Comparison of ENCODE assay signal across 8 mouse cellular contexts in the genomic region with DNA sequence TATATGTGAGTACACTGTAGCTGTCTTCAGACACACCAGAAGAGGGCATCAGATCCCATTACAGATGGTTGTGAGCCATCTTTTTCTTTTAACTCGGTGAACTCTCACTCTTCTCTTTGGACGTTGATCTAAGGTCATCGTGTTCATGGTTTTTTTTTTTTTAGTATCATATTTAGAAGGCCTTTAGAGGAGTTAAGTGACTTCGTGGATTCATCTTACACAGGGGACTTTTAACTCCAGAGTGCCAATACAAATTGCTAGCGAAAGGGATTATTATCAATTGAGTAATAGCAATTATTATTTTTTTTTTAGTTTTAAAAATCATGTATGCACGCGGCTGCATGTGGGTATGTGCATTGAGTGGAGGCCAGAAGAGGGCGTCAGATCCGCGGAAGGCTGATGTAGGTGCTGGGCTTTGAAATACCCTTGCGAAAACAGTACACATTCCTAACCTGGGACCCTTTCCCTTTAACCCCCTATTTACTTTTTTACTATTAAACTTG. TPM values are rescaled to one million over a fixed set of nuclear protein-coding genes. Genes with fewer than 3 reads are reported as not detected.
DNase-seq lines count a peak whose midpoint lies in the region; ATAC-seq lines count a peak whose summit lies in the region.

No protein-coding gene starts in this region.

- H3K9ac ChIP-seq in liver, embryonic 16.5 days (ENCODE audit: low read depth, low read length) = peak overlapping the region; percentile 74
- H3K9ac ChIP-seq in neural tube, embryonic 15.5 days (replicated peaks) = peak overlapping the region; percentile 68

- H3K9me3 ChIP-seq in erythroblast, embryonic 14.5 days (ENCODE audit: control insufficient read depth, low read length) = no peaks in the 10 kb centered on the region
- no peaks in the 10 kb centered on the region for H3K9me3 ChIP-seq in liver, embryonic 16.5 days (replicated peaks; ENCODE audit: control insufficient read depth, low read length)
- H3K9me3 ChIP-seq in neural tube, embryonic 15.5 days (replicated peaks) = no peaks in the 10 kb centered on the region

- DNase-seq in kidney, adult 18-20 months = peak; percentile 40
- DNase-seq in kidney, adult 9 months = no peak
- DNase-seq in MEL-GATA-1-ER (ENCODE audit: extremely low read depth, low read depth) = peak; percentile 43
- peak; percentile 26 for DNase-seq in hindlimb bud, embryonic 11.5 days (ENCODE audit: extremely low spot score, low read depth, low spot score)

- peaks cover under 1% of the 10 kb centered on the region for H3K36me3 ChIP-seq in erythroblast, embryonic 14.5 days (ENCODE audit: control insufficient read depth)
- H3K36me3 ChIP-seq in liver, embryonic 16.5 days (ENCODE audit: control insufficient read depth, insufficient read depth) = no peaks in the 10 kb centered on the region
- H3K36me3 ChIP-seq in neural tube, embryonic 15.5 days = no peaks in the 10 kb centered on the region; the same call in 1 of the 2 replicates

- peak overlapping the region; percentile 85 for H3K27ac ChIP-seq in liver, embryonic 16.5 days (ENCODE audit: low read length)
- peak overlapping the region; percentile 91 for H3K27ac ChIP-seq in neural tube, embryonic 15.5 days (replicated peaks)

- peak; percentile 65 for ATAC-seq in liver, embryonic 16.5 days (ENCODE audit: low read depth)
- peak; percentile 82 for ATAC-seq in neural tube, embryonic 15.5 days (ENCODE audit: low FRiP score)
- ATAC-seq in monocyte, adult 5-6 weeks (replicated peaks; ENCODE audit: insufficient number of reproducible peaks, low FRiP score, low TSS enrichment, poor library complexity, severe bottlenecking) = no peak

- H3K27me3 ChIP-seq in erythroblast, embryonic 14.5 days (ENCODE audit: control insufficient read depth) = no peaks in the 10 kb centered on the region
- no peaks in the 10 kb centered on the region for H3K27me3 ChIP-seq in liver, embryonic 16.5 days (ENCODE audit: control insufficient read depth, insufficient read depth, low read depth, low read length)
- no peaks in the 10 kb centered on the region for H3K27me3 ChIP-seq in neural tube, embryonic 15.5 days (replicated peaks)

- peak overlapping the region; percentile 93 for H3K4me2 ChIP-seq in liver, embryonic 16.5 days (ENCODE audit: low read depth, low read length)
- H3K4me2 ChIP-seq in neural tube, embryonic 15.5 days = peak overlapping the region; percentile 67

- H3K4me3 ChIP-seq in erythroblast, embryonic 14.5 days (replicated peaks) = peak overlapping the region; percentile 90
- H3K4me3 ChIP-seq in liver, embryonic 16.5 days (ENCODE audit: low read depth, low read length) = peak overlapping the region; percentile 76
- H3K4me3 ChIP-seq in neural tube, embryonic 15.5 days (replicated peaks) = peak overlapping the region; percentile 60

- H3K4me1 ChIP-seq in erythroblast, embryonic 14.5 days (ENCODE audit: control insufficient read depth) = peaks cover 18% of the 10 kb centered on the region
- H3K4me1 ChIP-seq in liver, embryonic 16.5 days (ENCODE audit: control insufficient read depth, low read depth, low read length) = peaks cover 3% of the 10 kb centered on the region; the same call in 1 of the 2 replicates
- H3K4me1 ChIP-seq in neural tube, embryonic 15.5 days = peaks cover 11% of the 10 kb centered on the region

- WGBS in liver, embryonic 16.5 days (ENCODE audit: insufficient replicate concordance) = 3% methylated on average over 11 of the region's 11 CpGs
- 2% methylated on average over 11 of the region's 11 CpGs for whole genome bisulfite sequencing in neural tube, embryonic 15.5 days

RNA-seq across cellular contexts. Expression of a gene that starts 0.5 kb away (rescaled TPM):
- 0.10 and 0.13 TPM in 2 replicates for polyA plus RNA-seq in erythroblast, embryonic 14.5 days (2012)
- 14.0 and 14.9 TPM in 2 replicates for polyA plus RNA-seq in liver, embryonic 16.5 days (2015; fragmentation: Nextera tagmentation; extraction: Ambion mirVana)
- 15.1 and 27.7 TPM in 2 replicates for polyA plus RNA-seq in neural tube, embryonic 15.5 days (2015; fragmentation: Nextera tagmentation; extraction: Ambion mirVana)
- 6.0 to 18.4 TPM (median 9.1 TPM) in 3 replicates for total RNA-seq in monocyte, adult 5-6 weeks (2017)

RNA-seq across cellular contexts. Expression of a gene that starts 22.6 kb away (rescaled TPM):
- polyA plus RNA-seq in erythroblast, embryonic 14.5 days (2012) = not detected in 2 replicates
- polyA plus RNA-seq in liver, embryonic 16.5 days (2015; fragmentation: Nextera tagmentation; extraction: Ambion mirVana) = 0.45 and 0.72 TPM in 2 replicates
- 30.9 and 32.8 TPM in 2 replicates for polyA plus RNA-seq in neural tube, embryonic 15.5 days (2015; fragmentation: Nextera tagmentation; extraction: Ambion mirVana)
- total RNA-seq in monocyte, adult 5-6 weeks (2017) = not detected in 3 replicates

RNA-seq across cellular contexts. Expression of a gene that starts 22.6 kb away (rescaled TPM):
- polyA plus RNA-seq in erythroblast, embryonic 14.5 days (2012) = 0.23 and 0.28 TPM in 2 replicates
- polyA plus RNA-seq in liver, embryonic 16.5 days (2015; fragmentation: Nextera tagmentation; extraction: Ambion mirVana) = 75.9 and 84.2 TPM in 2 replicates
- polyA plus RNA-seq in neural tube, embryonic 15.5 days (2015; fragmentation: Nextera tagmentation; extraction: Ambion mirVana) = 8.0 and 14.8 TPM in 2 replicates
- 0.58 to 1.9 TPM in 2 of 3 replicates, not detected in the other for total RNA-seq in monocyte, adult 5-6 weeks (2017)

Comparison
In these comparisons a context has a peak if more than half of its experiments do, and no peak if none do; other contexts are left out.
1. RNA of a gene that starts 0.5 kb away (polyA plus RNA-seq): 15.1 to 27.7 TPM in neural tube, embryonic 15.5 days and 14.0 to 14.9 TPM in liver, embryonic 16.5 days; 0.10 to 0.13 TPM in erythroblast, embryonic 14.5 days; every median in the first group is over 10 times any median in the second.
2. RNA of a gene that starts 22.6 kb away (polyA plus RNA-seq): 30.9 to 32.8 TPM in neural tube, embryonic 15.5 days; 0.45 to 0.72 TPM in liver, embryonic 16.5 days and not detected in erythroblast, embryonic 14.5 days; every median in the first group is over 10 times any median in the second.
3. Peak in every context shown above with its lines, with median percentiles within 50 percentile points of each other: H3K4me3 ChIP-seq.